25 mouse cellular contexts compared by ENCODE assay signal in genomic region chr10:78358266-78358665, GRCm38 (mm10).
"Had no signal": no experiment of that assay in that cellular context is flagged by ENCODE, and none has a peak within 500 bp of the region (broad histone marks: within the 10 kb centered on the region; RNA-seq: fewer than 3 reads in every experiment).

No protein-coding gene starts in this region.

- H3K36me3 ChIP-seq: heart, embryonic 10.5 days; heart, embryonic 12.5 days; hindbrain, embryonic 10.5 days; hindbrain, embryonic 12.5 days; intestine, embryonic 15.5 days; kidney, embryonic 15.5 days; limb, embryonic 10.5 days; limb, embryonic 12.5 days had no signal

- H3K27me3 ChIP-seq: heart, embryonic 12.5 days; hindbrain, embryonic 12.5 days; intestine, embryonic 15.5 days; kidney, embryonic 15.5 days had no signal

- H3K27ac ChIP-seq: gastrocnemius, adult 2 months; heart, embryonic 10.5 days; hindbrain, embryonic 10.5 days; hindbrain, embryonic 12.5 days; hindbrain, embryonic 14.5 days; intestine, embryonic 15.5 days; kidney, embryonic 15.5 days; kidney, postnatal 0 days; left cerebral cortex, adult 2 months; limb, embryonic 10.5 days; limb, embryonic 12.5 days had no signal

- ATAC-seq: hindbrain, embryonic 16.5 days; inflammation-experienced regulatory T-cells, adult 6 months; intestine, embryonic 15.5 days; intestine, postnatal 0 days had no signal

- DNase-seq: gastrocnemius, postnatal 10 days; gastrocnemius, postnatal 25 days; heart, adult 18-20 months; heart, postnatal 10 days; heart, postnatal 4 days; kidney, adult 18-20 months; kidney, postnatal 14 days; kidney, postnatal 36 days; liver had no signal

- H3K4me3 ChIP-seq: gastrocnemius, adult 2 months; heart, embryonic 10.5 days; heart, embryonic 12.5 days; hindbrain, embryonic 10.5 days; hindbrain, embryonic 12.5 days; intestine, embryonic 15.5 days; kidney, embryonic 15.5 days; left cerebral cortex, adult 2 months; limb, embryonic 10.5 days; limb, embryonic 12.5 days had no signal

- H3K4me2 ChIP-seq: heart, embryonic 12.5 days; hindbrain, embryonic 12.5 days; hindbrain, embryonic 14.5 days; intestine, embryonic 15.5 days; kidney, embryonic 15.5 days; limb, embryonic 12.5 days; liver, embryonic 11.5 days had no signal

- H3K9ac ChIP-seq: heart, embryonic 12.5 days; hindbrain, embryonic 12.5 days; hindbrain, embryonic 14.5 days; intestine, embryonic 15.5 days; kidney, embryonic 15.5 days; limb, embryonic 12.5 days had no signal

- H3K9me3 ChIP-seq: heart, embryonic 10.5 days; heart, embryonic 12.5 days; hindbrain, embryonic 10.5 days; hindbrain, embryonic 12.5 days; intestine, embryonic 15.5 days; kidney, embryonic 15.5 days; limb, embryonic 10.5 days; limb, embryonic 12.5 days had no signal

- H3K4me1 ChIP-seq: heart, embryonic 12.5 days; hindbrain, embryonic 10.5 days; hindbrain, embryonic 12.5 days; intestine, embryonic 15.5 days had no signal
